Mouse (Mus musculus) cerebellum, adult 8-10 months (tissue): ENCODE measurements around the gene Itpripl2.

Experiments
- DNase-seq: peaks from one replicate; pipeline ENCODE4 v3.0.0; 2022

Itpripl2 gene

GRCm38 (mm10) chr7:118486917-118487316, 4.9 kb downstream of the Itpripl2 start:
- no peak for DNase-seq

GRCm38 (mm10) chr7:118483996-118484395, 7.8 kb downstream of the Itpripl2 start:
- no peak for DNase-seq

- DNase-seq, result no peak
Observed at GRCm38 (mm10) chr7:118482001-118482400, 9.8 kb downstream of the Itpripl2 start.

- no peak for DNase-seq
Observed at GRCm38 (mm10) chr7:118481047-118481810, 10.5 kb downstream of the Itpripl2 start.

- DNase-seq, result no peak
Observed at GRCm38 (mm10) chr7:118480160-118480709, 11.5 kb downstream of the Itpripl2 start.

GRCm38 (mm10) chr7:118478835-118479312, 12.9 kb downstream of the Itpripl2 start:
- DNase-seq, result no peak

GRCm38 (mm10) chr7:118476428-118476827, 15.3 kb downstream of the Itpripl2 start:
- no peak for DNase-seq

GRCm38 (mm10) chr7:118475008-118475705, 16.6 kb downstream of the Itpripl2 start:
- no peak for DNase-seq

GRCm38 (mm10) chr7:118472886-118473285, 18.9 kb downstream of the Itpripl2 start:
- DNase-seq, result no peak

GRCm38 (mm10) chr7:118468060-118468459, 23.7 kb downstream of the Itpripl2 start:
- DNase-seq, result no peak

- no peak for DNase-seq
Observed at GRCm38 (mm10) chr7:118464432-118464831, 27.3 kb downstream of the Itpripl2 start.

- DNase-seq, result no peak
Observed at GRCm38 (mm10) chr7:118462818-118463762, 28.7 kb downstream of the Itpripl2 start.

GRCm38 (mm10) chr7:118461400-118462136, 30.2 kb downstream of the Itpripl2 start:
- DNase-seq, result no peak

GRCm38 (mm10) chr7:118453722-118454121, 38.1 kb downstream of the Itpripl2 start:
- DNase-seq, result no peak

- DNase-seq, result no peak
Observed at GRCm38 (mm10) chr7:118452940-118453339, 38.8 kb downstream of the Itpripl2 start.

GRCm38 (mm10) chr7:118448134-118448967, 43.4 kb downstream of the Itpripl2 start, which contains the start of gene Syt17:
Syt17 (minus strand) TSS chr7:118448222.
- DNase-seq, result peak; percentile 30

GRCm38 (mm10) chr7:118447291-118448133, 44.3 kb downstream of the Itpripl2 start:
- DNase-seq, result no peak

GRCm38 (mm10) chr7:118443895-118444485, 47.8 kb downstream of the Itpripl2 start:
- no peak for DNase-seq

GRCm38 (mm10) chr7:118443371-118443770, 48.4 kb downstream of the Itpripl2 start:
- no peak for DNase-seq
